ENCODE assay signal across 16 mouse cellular contexts in the genomic region with DNA sequence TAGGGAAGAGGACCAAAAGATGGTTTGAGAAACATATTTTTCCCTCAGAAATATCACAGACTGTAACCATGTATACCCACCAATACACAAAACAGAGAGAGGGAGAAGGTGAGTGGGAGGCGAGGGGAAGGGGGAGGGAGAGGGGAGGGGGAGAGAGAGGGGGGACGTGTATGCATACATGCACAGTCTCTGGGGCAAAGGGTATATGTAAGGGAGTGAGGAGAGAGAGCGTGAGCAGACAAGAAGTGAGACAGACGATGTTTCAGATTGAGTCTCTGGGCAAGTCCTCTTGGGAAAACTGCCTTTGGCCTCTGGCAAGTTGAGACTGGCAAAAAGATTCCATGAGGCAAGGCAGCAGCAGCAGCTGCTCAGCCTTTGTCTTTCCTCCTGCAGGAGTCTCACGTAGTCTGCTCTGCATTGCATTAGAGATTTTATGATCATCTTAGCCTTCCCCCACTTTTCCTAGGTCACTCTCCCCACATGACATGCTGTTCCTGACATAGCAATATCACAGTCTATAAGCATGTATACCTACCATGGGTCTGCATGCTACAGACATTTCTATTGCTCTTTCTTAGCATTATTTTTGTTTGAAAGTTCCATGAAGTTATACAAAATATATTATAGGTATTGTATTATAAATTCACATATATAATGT.
A peak's percentile ranks its signal among the peaks of the same experiment; 100 is the strongest.
DNase-seq lines count a peak whose midpoint lies in the region; ATAC-seq lines count a peak whose summit lies in the region.
"Had no signal": no experiment of that assay in that cellular context is flagged by ENCODE, and none has a peak within 500 bp of the region (broad histone marks: within the 10 kb centered on the region; RNA-seq: fewer than 3 reads in every experiment).

No protein-coding gene starts in this region.

- 0 out of 2 replicates have a peak, but pooled peaks cover 2% of the 10 kb centered on the region for H3K9me3 ChIP-seq in midbrain, embryonic 16.5 days (replicated peaks; ENCODE audit: control insufficient read depth, low read length, poor library complexity, severe bottlenecking)
- H3K9me3 ChIP-seq: forebrain, embryonic 13.5 days; G1E; heart, embryonic 13.5 days had no signal

- H3K4me3 ChIP-seq in midbrain, embryonic 16.5 days (ENCODE audit: low read depth, low read length), result no peak overlapping the region
- H3K4me3 ChIP-seq: forebrain, embryonic 13.5 days; heart, embryonic 13.5 days; myocyte had no signal

- no peaks in the 10 kb centered on the region for H3K36me3 ChIP-seq in midbrain, embryonic 16.5 days (ENCODE audit: control insufficient read depth, insufficient read depth, low read length)
- H3K36me3 ChIP-seq: G1E; heart, embryonic 13.5 days had no signal

- no peak overlapping the region for H3K9ac ChIP-seq in midbrain, embryonic 16.5 days (ENCODE audit: low read depth, low read length)
- H3K9ac ChIP-seq: forebrain, embryonic 13.5 days; heart, embryonic 13.5 days; liver, embryonic 14.5 days had no signal

- no peak overlapping the region for H3K4me2 ChIP-seq in midbrain, embryonic 16.5 days (ENCODE audit: low read length)
- H3K4me2 ChIP-seq: forebrain, embryonic 13.5 days; heart, embryonic 13.5 days had no signal

- no peaks in the 10 kb centered on the region for H3K4me1 ChIP-seq in midbrain, embryonic 16.5 days (ENCODE audit: control insufficient read depth, insufficient read depth, low read length)

- ATAC-seq in midbrain, embryonic 16.5 days, result peak; percentile 62; the same call in 1 of the 2 replicates
- ATAC-seq: intestine, postnatal 0 days had no signal

- H3K27ac ChIP-seq in midbrain, embryonic 16.5 days (ENCODE audit: low read length), result no peak overlapping the region
- H3K27ac ChIP-seq: forebrain, embryonic 13.5 days; liver, embryonic 14.5 days had no signal

- H3K27me3 ChIP-seq in midbrain, embryonic 16.5 days (ENCODE audit: control insufficient read depth, insufficient read depth, low read depth, low read length), result no peaks in the 10 kb centered on the region
- H3K27me3 ChIP-seq: forebrain, embryonic 13.5 days; heart, embryonic 13.5 days had no signal

- 49% methylated on average over 5 of the region's 5 CpGs for WGBS in midbrain, embryonic 16.5 days

- DNase-seq in retina, postnatal 1 day, result peak; percentile 4
- no peak for DNase-seq in retina, embryonic 14.5 days (ENCODE audit: low spot score)
- peak; percentile 22 for DNase-seq in embryo, embryonic 11 days
- peak; percentile 31 for DNase-seq in fat pad, adult 2 months (ENCODE audit: extremely low read depth, low read depth, low spot score)
- no peak for DNase-seq in layer of hippocampus, adult 9-10 months (ENCODE audit: low spot score)
- no peak for DNase-seq in heart, adult 18-20 months
- DNase-seq: cerebellum, postnatal 36 days; left cerebral cortex, postnatal 4 days; thymus, adult 18-20 months had no signal

Comparison
In these comparisons a context has a peak if more than half of its experiments do, and no peak if none do; other contexts are left out.
1. DNase-seq: peak in retina, postnatal 1 day (single experiment), embryo, embryonic 11 days (single experiment) and fat pad, adult 2 months (single experiment); none in retina, embryonic 14.5 days (single experiment), layer of hippocampus, adult 9-10 months (single experiment) and heart, adult 18-20 months (0 of 2).